Mouse (Mus musculus) hindbrain, embryonic 10.5 days (tissue): Measurements from ENCODE around the gene Sox12. TPM values are rescaled to one million over a fixed set of nuclear protein-coding genes. Genes with fewer than 3 reads are reported as not detected.
"Not testable (repeated sequence)": the region's sequence is repeated elsewhere in the genome, so short reads cannot be mapped to it uniquely, and the experiment has no call there.

Experiments
- DNase-seq: peaks from one replicate; pipeline ENCODE4 v3.0.0-alpha.2; 2017; ENCODE audit warnings: low spot score
- H3K27ac ChIP-seq: fragments of 300-500 bp; sonication (generic); 2 replicates; pipeline ENCODE4 v1.5.1; 2016; ENCODE audit warnings: mild to moderate bottlenecking, moderate library complexity
- H3K27me3 ChIP-seq: fragments of 300-500 bp; sonication (generic); 2 replicates; pipeline ENCODE4 v1.6.1; 2016; ENCODE audit warnings: mild to moderate bottlenecking; ENCODE audit not compliant: poor library complexity, insufficient read depth, severe bottlenecking
- H3K36me3 ChIP-seq: fragments of 300-500 bp; sonication (generic); 2 replicates; pipeline ENCODE4 v1.6.1; 2016; ENCODE audit warnings: mild to moderate bottlenecking, moderate library complexity
- H3K4me1 ChIP-seq: fragments of 300-500 bp; sonication (generic); replicated peaks from 2 replicates; pipeline ENCODE4 v1.6.1; 2016; ENCODE audit warnings: mild to moderate bottlenecking
- H3K4me3 ChIP-seq: fragments of 300-500 bp; sonication (generic); 2 replicates; pipeline ENCODE4 v1.5.1; 2016; ENCODE audit warnings: mild to moderate bottlenecking, moderate library complexity
- H3K9me3 ChIP-seq: fragments of 300-500 bp; sonication (generic); 2 replicates; pipeline ENCODE4 v1.6.1; 2016; ENCODE audit warnings: mild to moderate bottlenecking, moderate library complexity
- WGBS: fragments of 180-500 bp; shearing (Covaris S2); methylation state at CpG from one replicate; pipeline ENCODE4 v1.1.7; 2016; 5-methylcytosine and 5-hydroxymethylcytosine counted together
- polyA plus RNA-seq: library from polyadenylated mRNA; unstranded; fragments of >200 nt; fragmentation: Nextera tagmentation; extraction: Ambion mirVana; gene quantifications from 2 replicates; pipeline ENCODE4 v1.2.1, GENCODE M21; 2016

Sox12 gene
- polyA plus RNA-seq, 1 experiment from 2014 or later: 11.1 TPM

DNA sequence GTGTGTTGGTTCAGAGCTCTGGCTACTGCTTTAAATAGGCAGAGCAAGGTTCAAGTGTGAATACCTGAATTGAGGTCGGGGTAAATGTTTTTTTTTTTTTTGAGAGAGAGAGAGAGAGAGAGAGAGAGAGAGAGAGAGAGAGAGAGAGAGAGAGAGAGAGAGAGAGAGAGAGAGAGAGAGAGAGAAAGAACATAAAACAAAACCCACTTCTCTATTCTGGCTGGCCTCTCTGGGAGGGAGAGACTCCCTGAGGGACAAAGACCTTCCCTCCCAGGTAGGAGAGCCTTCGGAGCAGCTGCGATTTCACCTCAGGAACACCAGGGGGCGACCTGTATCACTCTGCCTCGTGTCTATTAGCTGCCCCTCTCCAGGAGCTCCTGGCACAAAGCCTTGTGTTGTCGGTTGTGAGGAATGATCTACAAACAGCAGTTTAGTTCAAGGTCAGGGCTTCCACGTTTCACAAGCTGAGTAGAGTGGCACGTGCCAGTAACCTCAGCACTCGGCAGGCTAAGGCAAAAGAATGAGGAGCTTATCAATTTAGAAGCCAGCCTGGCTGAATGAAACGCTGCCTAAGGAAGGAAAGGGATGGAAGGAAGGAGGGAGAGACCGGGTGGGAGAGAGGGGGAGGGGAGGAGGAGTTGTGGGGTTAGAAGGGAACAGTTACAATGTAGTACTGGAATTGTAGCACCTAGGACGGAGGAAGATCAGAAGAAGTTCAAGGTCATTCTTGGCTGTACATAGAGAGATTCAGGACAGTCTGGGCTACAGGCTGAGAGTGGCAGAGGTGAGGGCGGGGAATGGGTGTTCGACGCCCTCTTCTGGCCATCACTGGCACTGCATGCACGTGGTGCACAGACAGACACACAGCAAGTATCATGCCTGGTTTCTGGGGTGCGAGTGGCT, 34.4 kb downstream of the Sox12 start:
- WGBS: 12% methylated on average over 17 of the region's 17 CpGs
- Histone ChIP-seq H3K4me1 (peaks cover 7% of the 10 kb centered on the region; the same call in 1 of the 2 replicates), H3K36me3 (no peaks in the 10 kb centered on the region), H3K27me3 (no peaks in the 10 kb centered on the region), H3K9me3 (no peaks in the 10 kb centered on the region), H3K27ac (peak overlapping the region; percentile 81), H3K4me3 (peak overlapping the region; percentile 32)
- DNase-seq: peak; percentile 76

DNA sequence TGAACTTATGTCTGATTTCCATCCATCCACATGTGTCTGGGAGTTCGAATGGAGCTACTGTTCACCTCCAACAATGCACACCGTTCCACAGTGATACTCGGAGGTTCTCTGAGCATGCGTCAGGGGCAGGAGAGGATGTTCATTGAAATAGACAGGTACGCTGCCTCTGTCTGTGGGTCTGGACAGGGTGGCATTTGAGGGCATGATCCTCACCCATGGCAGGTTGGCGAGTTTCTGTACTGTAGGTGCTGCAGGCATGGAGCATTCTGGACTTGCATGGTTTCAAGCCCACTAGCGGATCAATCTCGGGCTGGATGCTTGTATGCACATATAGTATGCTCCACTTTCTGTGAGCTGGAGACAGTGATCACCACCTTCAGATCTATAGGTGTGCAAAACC, 36.7 kb downstream of the Sox12 start:
- Histone ChIP-seq H3K27ac (no peak overlapping the region), H3K9me3 (no peaks in the 10 kb centered on the region), H3K36me3 (no peaks in the 10 kb centered on the region), H3K4me1 (peaks cover 7% of the 10 kb centered on the region; the same call in 1 of the 2 replicates), H3K4me3 (no peak overlapping the region), H3K27me3 (no peaks in the 10 kb centered on the region)
- no peak for DNase-seq
- WGBS: 90% methylated on average over 8 of the region's 8 CpGs

DNA sequence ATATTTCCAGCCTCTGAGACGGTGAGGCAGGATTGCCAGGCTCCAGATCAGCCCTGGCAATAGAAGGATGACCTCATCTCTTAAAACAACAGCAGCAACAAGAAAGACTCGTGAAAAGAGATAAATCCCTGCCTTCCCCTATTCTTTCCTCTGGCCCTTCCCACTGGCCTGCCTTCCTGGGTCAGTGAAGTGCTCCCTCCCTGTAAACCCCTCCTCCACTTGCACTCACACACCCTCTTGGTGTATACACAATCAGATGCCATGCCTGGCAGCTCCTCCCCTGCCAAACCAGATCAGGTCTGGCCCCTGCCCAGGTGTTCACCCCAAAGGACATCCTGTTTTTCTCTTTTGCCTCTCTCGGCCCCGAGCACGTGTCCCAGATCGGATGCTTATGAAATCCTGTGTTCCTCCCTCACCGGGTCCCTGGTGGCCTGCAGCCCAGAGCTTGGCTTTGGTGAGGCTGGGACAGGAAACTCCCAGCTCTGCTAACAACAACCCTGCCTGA, 37.5 kb downstream of the Sox12 start:
- Histone ChIP-seq H3K36me3 (no peaks in the 10 kb centered on the region), H3K27ac (no peak overlapping the region), H3K9me3 (no peaks in the 10 kb centered on the region), H3K27me3 (no peaks in the 10 kb centered on the region), H3K4me1 (peaks cover 7% of the 10 kb centered on the region; the same call in 1 of the 2 replicates), H3K4me3 (no peak overlapping the region)
- 70% methylated on average over 7 of the region's 7 CpGs for WGBS
- no peak for DNase-seq

DNA sequence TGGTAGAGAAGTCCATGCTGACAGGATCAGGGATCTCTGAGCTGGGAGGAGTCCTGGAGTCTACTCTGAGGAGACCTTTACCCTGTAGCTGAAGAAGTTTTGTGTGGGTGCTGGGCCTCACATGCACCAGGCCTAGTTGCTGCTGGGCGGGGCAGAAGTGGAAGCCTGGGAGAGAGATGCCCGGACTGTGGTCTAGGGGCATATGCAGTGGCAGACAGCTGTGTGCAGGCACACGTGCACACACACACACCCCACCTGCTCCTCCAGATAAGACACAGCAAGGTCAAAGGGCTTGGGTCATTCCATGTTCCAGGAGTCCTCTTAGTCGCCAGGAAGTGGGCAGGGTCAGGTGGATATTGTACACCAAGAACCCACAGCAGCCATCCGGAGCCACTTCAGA, 38.2 kb downstream of the Sox12 start:
- no peak overlapping the region for H3K27ac ChIP-seq
- 82% methylated on average over 5 of the region's 5 CpGs for WGBS

DNA sequence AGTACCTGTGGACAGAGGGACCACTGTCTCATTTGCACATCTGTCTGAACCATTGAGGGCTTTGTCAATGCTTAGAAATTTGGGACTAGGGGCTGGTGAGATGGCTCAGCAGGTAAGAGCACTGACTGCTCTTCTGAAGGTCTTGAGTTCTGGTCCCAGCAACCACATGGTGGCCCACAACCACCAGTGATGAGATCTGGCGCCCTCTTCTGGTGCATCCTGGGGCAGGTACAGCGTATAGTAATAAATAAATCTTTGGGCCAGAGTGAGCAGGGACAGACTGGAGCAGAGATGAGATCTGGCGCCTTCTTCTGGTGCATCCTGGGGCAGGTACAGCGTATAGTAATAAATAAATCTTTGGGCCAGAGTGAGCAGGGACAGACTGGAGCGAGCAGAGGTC, 38.9 kb downstream of the Sox12 start:
- H3K27me3 ChIP-seq, DNase-seq, H3K9me3 ChIP-seq, H3K4me1 ChIP-seq, H3K36me3 ChIP-seq, H3K27ac ChIP-seq, H3K4me3 ChIP-seq: not testable (repeated sequence)
- 73% methylated on average over 5 of the region's 5 CpGs for WGBS

More for the DNA sequence above, 38.2 kb downstream of the Sox12 start:
- Histone ChIP-seq H3K9me3 (no peaks in the 10 kb centered on the region), H3K4me3 (no peak overlapping the region), H3K27me3 (no peaks in the 10 kb centered on the region), H3K36me3 (no peaks in the 10 kb centered on the region), H3K4me1 (peaks cover 7% of the 10 kb centered on the region; the same call in 1 of the 2 replicates)
- DNase-seq: no peak

DNA sequence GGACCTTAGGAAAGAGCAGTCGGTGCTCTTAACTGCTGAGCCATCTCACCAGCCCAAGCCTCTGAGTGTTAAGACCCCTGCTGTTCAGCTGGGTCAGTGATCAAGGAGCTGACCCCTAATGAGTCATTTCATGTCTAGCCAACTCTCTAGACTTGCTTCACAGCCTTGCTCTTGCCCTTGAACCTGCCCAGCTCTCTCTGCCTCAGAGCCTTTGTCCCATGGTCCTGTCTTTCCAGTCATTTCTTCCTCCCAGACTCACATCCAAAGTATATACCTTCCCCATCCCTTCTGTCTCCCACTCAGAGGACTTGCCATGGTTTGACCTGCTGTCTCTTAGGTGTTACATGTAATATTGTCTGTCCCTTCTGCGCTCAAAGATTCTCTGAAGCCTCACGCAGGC, 40.6 kb downstream of the Sox12 start:
- no peaks in the 10 kb centered on the region for H3K9me3 ChIP-seq
- no peaks in the 10 kb centered on the region for H3K36me3 ChIP-seq
- WGBS: 83% methylated on average over 3 of the region's 3 CpGs
- no peaks in the 10 kb centered on the region for H3K27me3 ChIP-seq
- H3K27ac ChIP-seq: no peak overlapping the region
- H3K4me1 ChIP-seq: no peaks in the 10 kb centered on the region
- DNase-seq: no peak
- H3K4me3 ChIP-seq: no peak overlapping the region

DNA sequence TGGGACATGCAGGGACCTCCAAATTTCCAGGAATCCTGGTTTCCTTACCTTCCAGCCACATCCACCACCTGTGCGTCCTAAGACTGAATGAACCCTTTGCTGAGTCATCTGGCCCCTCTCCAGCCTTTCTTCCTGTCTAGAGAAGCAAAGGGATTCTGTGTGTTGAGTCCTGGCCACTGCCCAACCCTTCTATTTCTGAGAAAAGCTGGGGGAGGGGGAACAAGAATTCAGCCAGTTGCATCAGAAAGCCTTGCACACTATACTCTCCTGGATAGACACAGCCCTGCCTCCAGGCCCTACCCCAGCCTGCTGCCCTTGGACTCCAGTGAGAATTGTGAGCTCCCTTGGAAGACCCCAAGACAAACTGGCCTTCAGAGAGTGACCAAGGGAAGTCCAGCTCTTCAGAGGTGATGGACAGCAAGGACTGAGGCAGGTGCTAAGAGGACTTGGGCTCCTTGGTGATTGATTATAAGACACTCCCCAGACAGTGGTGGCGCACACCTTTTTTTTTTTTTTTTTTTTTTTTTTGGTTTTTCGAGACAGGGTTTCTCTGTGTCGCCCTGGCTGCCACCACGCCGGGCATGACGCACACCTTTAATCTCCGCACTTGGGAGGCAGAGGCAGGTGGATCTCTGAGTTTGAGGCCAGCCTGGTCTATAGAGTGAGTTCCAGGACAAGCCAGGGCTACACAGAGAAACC, 47.9 kb downstream of the Sox12 start:
- Histone ChIP-seq H3K9me3 (no peaks in the 10 kb centered on the region), H3K4me3 (no peak overlapping the region), H3K27me3 (peaks cover 13% of the 10 kb centered on the region), H3K27ac (0 out of 2 replicates have a peak overlapping the region, but pooled peaks have one; percentile 8), H3K36me3 (no peaks in the 10 kb centered on the region), H3K4me1 (peaks cover 3% of the 10 kb centered on the region; the same call in 1 of the 2 replicates)
- no peak for DNase-seq
- 85% methylated on average over 8 of the region's 8 CpGs for WGBS

DNA sequence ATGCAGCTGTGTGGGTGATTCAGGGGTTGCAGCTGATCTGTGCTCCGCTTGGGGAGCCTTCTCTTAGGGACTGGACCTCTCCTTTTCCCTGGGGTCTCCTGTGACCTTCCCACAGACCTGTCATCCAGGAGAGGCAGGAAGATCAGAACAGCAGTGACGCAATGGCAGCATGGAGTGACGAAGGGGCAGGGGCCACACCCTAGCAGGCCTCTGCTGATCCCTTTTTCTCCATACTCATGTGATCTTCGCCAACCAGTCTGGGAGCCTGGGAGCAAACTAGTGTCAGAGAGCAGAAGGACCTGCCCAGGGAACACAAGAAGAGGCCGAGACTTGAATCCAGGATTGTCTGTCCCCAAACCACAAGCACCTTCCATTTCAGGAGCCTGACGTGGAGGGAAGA, 48.7 kb downstream of the Sox12 start:
- DNase-seq: no peak
- Histone ChIP-seq H3K27ac (no peak overlapping the region), H3K36me3 (no peaks in the 10 kb centered on the region), H3K27me3 (peaks cover 20% of the 10 kb centered on the region), H3K9me3 (no peaks in the 10 kb centered on the region), H3K4me3 (no peak overlapping the region), H3K4me1 (peaks cover 8% of the 10 kb centered on the region)
- WGBS: 80% methylated on average over 6 of the region's 6 CpGs

DNA sequence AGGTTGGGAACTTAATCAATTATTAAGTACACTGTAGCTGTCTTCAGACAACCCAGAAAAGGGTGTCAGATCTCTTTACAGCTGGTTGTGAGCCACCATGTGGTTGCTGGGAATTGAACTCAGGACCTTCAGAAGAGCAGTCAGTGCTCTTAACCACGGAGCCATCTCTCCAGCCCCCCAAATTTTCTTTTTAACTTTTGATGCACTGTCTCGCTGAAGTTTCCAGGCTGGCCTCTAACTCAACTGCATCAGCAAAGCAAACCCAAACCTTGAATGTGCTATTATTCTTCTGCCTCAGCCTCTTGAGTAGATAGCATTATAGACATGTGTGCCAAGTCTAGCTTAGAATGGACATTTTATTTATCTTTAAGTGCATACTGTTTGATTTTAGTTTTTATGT, 50.1 kb downstream of the Sox12 start:
- H3K4me1 ChIP-seq: peaks cover 22% of the 10 kb centered on the region
- no peak for DNase-seq
- WGBS: 82% methylated on average over 2 of the region's 2 CpGs
- no peak overlapping the region for H3K27ac ChIP-seq
- H3K36me3 ChIP-seq: no peaks in the 10 kb centered on the region
- H3K4me3 ChIP-seq: no peak overlapping the region
- H3K9me3 ChIP-seq: no peaks in the 10 kb centered on the region
- H3K27me3 ChIP-seq: peaks cover 25% of the 10 kb centered on the region

DNA sequence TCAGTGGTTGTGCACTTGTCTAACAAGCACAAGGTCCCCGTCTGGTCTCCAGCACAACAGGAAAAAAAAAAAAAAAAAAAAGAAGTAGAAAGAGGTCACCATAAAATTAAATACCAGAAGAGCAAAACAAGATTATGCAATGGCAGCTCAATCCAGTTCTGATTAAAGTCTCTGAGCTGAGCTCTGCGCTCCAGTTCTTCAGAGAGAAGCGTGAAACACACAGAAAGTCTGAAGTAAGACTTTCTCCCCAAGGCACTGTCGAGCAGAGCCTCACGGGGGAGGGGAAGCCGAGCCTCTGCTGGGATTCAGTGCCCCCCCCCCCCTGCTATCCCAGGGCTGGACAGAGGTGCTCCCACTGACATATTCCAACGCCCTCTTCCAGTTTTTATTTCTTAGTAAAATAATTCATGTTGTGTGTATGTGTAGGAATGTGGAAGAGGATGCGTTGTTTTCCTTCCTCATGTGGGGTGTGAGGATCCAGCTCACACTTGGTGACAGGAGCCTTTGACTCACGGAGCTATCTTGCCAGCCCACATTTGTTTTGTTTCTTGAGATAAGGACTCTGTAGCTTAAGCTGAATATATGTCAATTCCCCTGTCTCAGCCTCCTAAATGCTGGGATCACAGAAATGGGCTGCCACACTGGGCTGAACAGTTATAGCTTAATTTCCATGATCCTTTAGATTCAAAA, 50.9 kb downstream of the Sox12 start:
- DNase-seq: no peak
- Histone ChIP-seq H3K27me3 (peaks cover 33% of the 10 kb centered on the region), H3K4me3 (no peak overlapping the region), H3K36me3 (no peaks in the 10 kb centered on the region), H3K9me3 (no peaks in the 10 kb centered on the region), H3K4me1 (peaks cover 22% of the 10 kb centered on the region), H3K27ac (no peak overlapping the region)
- WGBS: 42% methylated on average over 9 of the region's 9 CpGs

DNA sequence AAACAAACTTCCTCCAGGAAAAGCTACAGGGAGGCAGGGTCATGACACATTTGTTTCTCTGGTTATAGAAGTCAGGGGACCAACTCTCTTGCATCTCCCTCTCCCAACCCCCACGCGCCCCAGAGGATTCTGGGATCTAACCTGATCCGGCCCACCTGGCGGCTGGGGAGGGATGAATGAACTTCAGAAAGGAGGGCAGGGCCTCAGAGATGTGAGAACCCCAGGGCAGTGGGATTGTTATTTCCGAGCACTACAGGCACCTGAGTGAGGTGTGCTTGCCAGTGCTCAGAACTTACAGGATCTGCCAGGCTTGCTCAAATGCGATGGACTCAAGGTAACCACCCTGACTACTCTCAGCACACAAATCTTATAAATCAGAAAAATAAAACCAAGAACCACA, 52.5 kb downstream of the Sox12 start:
- DNase-seq: no peak
- Histone ChIP-seq H3K27me3 (peaks cover 36% of the 10 kb centered on the region), H3K9me3 (no peaks in the 10 kb centered on the region), H3K36me3 (no peaks in the 10 kb centered on the region), H3K4me3 (no peak overlapping the region), H3K4me1 (peaks cover 22% of the 10 kb centered on the region), H3K27ac (no peak overlapping the region)
- 57% methylated on average over 6 of the region's 6 CpGs for WGBS

DNA sequence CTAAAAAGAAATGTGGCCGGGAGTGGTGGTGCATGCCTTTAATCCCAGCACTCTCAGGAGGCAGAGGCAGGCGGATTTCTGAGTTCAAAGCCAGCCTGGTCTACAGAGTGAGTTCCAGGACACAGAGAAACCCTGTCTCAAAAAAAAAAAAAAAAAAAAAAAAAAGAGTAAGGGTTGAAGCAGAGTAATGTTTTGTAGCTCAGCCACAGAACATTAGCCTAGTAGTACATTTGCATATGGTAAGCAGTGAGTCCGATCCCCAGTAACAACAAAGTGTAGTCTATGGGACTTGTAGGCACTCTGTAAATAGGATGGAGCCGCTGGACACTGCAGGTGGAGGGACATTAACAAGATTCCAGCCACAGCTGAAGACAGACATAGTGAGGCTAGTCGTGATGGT, 53.0 kb downstream of the Sox12 start:
- peaks cover 22% of the 10 kb centered on the region for H3K4me1 ChIP-seq
- H3K27me3 ChIP-seq: peaks cover 36% of the 10 kb centered on the region
- H3K27ac ChIP-seq: no peak overlapping the region
- WGBS: 61% methylated on average over 5 of the region's 5 CpGs
- DNase-seq: no peak
- no peak overlapping the region for H3K4me3 ChIP-seq
- no peaks in the 10 kb centered on the region for H3K9me3 ChIP-seq
- H3K36me3 ChIP-seq: no peaks in the 10 kb centered on the region
